Mouse (Mus musculus) embryo, embryonic 11.5 days (tissue): ENCODE results near the gene Commd2.

Source experiments
- DNase-seq: peaks from one replicate; pipeline ENCODE4 v3.0.0-alpha.2; 2012; ENCODE audit warnings: low read depth, low spot score

Commd2 gene

GRCm38 (mm10) chr3:57651231-57651864 lies at the start of gene Commd2:
Gene Commd2, minus strand, starts transcription at chr3:57651715.
- peak; percentile 80 for DNase-seq

DNA sequence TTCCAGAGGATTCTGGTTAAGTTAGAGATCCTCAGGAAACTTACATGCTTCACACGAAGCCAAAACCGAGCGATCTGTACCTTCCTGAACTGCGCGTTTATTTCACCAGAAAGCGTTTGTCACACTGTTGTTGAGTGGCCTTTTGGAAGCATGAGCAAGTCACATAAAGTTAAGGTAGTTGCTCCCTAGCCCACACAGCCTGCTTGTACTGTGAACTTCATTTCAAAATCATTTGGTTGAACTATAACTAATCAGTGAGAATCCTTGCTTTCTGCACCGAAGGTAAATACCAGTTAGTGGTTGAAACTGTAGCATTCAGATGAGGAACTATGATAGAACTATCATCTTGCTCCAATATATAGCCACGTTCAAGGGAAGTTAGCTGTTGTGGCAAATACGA lies 45.3 kb upstream of the Commd2 start:
- no peak for DNase-seq

GRCm38 (mm10) chr3:57696249-57696648 lies 44.7 kb upstream of the Commd2 start:
- DNase-seq, result no peak

- DNase-seq, result no peak
Observed at GRCm38 (mm10) chr3:57692719-57693118, 41.2 kb upstream of the Commd2 start, which contains the start of gene Ankub1. Gene Ankub1, minus strand, starts transcription at chr3:57692799.

DNA sequence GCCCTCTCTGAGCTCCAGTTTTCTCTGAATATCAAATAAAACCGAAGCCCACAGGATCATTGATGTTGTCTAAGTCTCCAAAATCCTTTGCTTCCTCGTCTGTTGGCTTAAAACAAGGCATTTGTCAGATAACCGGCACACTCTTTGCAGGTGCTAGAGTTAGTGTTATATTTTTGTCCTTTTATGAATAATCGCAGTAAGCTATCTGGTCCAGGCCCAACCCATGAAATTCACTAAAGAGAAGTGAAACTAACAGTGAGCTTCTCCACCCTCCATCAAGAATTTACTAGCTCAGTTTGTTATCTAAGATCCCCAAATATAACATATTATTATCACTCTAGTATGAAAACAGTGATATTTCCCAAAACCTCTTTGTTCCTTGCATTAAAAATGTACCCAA lies 40.3 kb upstream of the Commd2 start:
- DNase-seq, result no peak

DNA sequence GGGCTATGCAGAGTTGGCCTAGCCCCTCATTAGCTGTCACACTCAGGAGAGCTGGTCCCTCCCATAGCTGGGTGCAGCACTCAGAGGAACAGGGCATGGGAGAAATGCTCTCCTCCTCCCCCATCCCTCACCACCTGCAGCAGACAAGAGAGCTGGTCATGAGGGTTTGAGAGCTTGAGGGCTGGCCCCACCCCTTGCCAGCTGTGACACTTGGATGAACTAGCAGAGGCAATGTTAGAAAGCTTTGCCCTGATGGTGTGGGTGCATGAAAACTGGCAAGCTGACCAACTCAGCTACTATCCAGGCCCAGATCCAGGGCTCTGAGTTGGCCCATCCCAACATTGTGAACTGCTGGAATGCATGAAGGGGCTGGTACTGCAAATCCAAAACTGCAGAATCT lies 26.3 kb upstream of the Commd2 start:
- no peak for DNase-seq

GRCm38 (mm10) chr3:57674075-57674474 lies 22.6 kb upstream of the Commd2 start:
- DNase-seq, result no peak

GRCm38 (mm10) chr3:57673586-57673985 lies 22.1 kb upstream of the Commd2 start:
- DNase-seq, result no peak

DNA sequence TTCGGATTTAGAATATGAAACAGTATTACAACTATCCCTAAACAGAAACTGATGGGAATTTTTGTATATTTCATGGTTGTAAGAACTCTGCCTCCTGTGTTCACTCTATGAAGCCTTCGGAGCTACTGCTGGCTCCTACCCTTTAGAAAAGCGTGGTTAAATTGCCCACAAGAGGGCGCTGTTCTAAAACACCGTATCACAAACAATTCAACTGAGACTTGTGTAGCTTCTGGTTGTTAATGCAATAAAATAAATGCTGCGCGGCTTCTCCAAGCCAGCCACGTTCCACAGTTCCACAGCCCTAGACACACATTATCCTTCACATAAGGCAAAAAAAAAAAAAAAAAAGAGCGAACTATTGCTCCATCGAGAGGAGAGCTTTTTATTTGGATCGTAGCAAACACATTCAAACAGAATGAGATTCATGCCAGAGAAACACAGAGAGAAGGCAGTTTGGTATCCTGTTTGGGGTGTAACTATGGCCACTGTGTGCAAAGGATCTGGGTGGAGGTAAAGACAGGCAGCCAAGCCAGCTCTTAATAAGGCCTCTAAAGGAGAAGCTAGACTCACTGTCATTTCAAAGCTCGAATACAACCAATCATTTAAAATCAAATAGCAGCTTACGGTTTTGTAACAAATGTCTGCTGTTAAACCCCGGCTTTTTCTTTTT lies 15.7 kb upstream of the Commd2 start:
- DNase-seq, result peak; percentile 68

- no peak for DNase-seq
Observed at GRCm38 (mm10) chr3:57665880-57666279, 14.4 kb upstream of the Commd2 start.

- no peak for DNase-seq
Observed at GRCm38 (mm10) chr3:57664682-57665081, 13.2 kb upstream of the Commd2 start.

GRCm38 (mm10) chr3:57663731-57664130 lies 12.2 kb upstream of the Commd2 start:
- DNase-seq, result peak; percentile 58

DNA sequence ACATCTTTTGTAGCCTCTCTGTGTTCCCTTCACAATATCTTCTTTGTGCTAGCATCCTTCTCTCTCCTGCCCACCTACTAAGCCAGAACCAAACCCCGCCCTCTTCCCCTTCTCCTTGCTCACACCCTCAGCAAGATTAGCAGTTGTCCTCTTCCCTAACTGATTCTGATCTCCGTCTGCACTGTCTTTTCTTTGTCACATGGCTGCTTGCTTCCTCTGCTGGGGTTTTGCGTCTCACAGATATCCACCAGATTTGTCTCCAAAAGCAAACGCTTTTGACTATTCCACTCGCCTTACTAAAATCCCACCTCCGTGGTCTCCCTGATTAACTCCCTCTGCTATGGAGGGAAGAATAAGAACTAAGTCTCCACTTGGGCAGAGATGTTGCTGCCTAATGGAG lies 7.1 kb upstream of the Commd2 start:
- DNase-seq, result no peak

DNA sequence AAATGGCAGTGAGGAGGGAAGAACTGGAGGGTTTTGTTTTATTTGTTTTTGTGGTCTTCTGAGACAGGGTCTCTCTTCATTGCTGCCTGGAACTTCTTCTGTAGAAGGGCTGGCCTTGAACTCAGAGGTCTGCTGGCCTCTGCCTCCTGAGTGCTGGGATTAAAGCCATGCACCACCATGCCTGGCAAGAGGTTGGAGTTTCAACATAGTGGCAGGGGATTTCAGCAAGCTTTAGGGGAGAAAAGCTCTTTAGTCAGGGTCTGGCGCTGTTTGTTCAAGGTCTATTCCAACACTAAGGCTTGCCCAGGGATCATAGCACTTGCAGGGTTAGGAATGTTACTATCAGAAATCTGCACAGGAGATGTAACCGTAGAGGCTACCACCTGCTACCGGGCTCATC lies 2.1 kb upstream of the Commd2 start:
- DNase-seq, result no peak

DNA sequence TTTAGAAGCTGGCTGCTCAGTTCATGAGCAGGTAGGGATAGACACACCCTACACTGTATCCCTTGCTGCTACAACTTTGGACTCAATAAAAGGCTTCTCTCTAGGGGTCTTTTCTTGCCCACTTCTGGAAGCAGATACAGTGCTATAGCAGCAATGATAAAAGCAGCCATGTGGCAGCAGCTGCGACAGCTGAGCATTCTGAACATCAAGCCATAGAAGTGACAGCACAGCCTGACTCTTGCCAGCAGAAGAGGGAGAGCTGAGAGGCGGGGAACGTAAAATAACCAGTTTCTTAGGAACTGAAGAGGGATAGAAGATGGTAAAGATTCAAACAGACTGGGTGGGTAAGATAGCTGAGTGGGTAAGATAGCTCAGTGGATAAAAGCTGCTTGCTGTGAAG lies 970 bp upstream of the Commd2 start:
- no peak for DNase-seq

DNA sequence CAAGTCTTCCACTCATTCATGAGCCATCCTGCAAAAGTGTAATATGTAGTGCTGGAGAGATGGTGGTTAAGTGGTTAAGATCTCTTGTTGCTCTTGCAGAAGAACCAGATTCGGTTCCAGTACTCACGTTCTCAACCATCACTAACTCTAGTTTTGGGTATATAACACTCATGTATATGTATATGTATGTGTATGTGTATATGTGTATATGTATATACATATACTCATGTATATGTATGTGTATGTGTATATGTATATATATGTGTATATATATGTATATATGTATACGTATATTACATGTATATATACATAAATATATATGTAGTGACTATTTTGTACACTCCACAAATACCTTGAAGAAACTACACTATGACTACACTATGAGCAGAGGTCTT lies 347 bp upstream of the Commd2 start:
- no peak for DNase-seq

DNA sequence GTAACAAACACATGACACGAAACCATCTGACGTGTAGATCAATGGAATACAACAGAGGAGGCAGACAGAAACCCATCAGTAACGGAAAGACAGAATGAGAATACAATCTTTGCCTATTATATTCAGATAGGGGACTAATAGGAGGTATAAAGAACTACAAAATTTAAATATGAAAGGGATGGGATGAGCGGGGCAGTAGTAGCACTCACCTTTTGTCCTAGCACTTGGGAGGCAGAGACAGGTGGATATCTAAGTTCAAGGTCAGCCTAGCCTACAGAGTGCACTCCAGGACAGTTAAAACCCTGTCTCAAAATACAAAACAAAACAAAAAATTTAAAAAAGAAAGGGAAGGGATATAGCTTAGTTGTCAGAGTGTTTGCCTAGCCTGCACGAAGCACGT lies 8.3 kb downstream of the Commd2 start:
- DNase-seq, result no peak

DNA sequence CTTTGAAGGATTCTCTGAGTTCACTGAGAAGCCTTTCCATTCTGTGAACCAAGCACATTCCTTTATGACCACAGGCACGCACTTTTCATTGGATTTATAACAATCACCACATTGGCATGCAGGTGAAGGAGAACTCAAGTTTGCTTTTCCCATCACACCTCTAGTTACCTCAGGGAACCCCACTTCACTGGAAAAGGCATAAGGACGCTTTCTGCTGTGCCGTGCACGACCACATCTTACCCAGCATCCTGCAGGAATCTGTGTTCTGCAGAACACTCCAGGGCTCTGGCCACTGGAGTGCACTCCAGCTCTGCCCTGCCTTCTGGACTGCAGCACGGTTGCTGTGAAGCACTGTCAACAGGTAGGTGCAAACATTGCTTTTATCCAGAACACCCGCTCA lies 13.9 kb downstream of the Commd2 start:
- DNase-seq, result no peak

DNA sequence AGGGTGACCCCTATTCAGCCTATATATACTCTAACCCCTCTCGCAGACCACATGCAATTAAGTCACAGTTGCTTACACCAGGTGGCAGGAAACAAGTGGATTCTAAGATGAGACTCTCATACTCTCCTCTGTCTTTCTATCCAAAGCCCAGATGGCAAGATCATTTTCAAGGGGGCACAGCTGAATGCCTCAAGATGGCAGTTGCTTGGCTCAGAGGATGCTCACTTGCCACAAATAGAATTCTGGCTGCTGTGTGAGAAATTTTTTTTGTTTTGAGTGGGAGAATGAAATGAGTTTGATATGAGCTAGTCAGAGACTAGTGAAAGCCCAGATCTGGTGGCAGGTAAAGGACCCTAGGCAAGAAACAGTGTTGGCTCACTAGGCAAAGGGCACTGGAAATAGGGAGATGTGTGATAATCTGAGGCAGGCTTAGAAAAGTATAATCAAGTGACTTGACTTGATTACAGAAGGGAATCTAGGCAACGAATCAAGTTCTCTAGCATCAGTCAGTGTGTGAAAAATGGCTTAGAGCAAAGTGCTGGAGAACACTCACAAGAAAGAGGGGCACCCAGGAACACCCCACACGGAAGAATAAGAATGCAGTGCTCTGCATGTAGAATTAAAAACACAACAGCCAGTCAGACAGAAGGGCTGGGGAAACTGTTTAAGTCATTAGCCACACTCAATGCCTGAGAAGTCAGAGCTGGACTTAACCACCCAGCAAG lies 16.6 kb downstream of the Commd2 start:
- DNase-seq, result no peak

DNA sequence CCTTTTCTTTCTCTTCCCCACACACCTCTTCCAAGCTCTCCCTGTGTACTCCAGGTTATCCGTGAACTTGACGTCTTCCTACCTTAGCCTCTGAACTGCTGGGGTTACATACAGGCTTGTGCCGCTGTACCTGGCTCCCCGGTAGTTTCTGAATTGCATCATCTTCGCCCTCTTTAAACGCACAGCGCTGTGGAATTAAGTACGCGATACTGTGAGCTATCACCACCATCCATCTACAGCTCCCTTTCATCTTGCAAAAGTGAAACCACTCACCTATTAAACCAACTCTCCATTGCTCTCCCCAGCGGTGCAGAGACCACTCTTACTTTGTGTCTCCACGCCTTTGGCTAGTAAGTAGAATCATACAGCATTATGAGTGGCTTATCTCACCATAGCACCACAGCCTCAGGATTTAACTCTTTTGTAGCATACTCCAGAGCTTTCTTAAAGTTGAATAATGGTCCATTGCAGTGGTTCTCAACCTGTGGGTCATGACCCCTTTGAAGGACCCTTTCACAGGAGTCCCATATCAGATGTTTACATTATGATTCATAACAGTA lies 24.5 kb downstream of the Commd2 start:
- no peak for DNase-seq

DNA sequence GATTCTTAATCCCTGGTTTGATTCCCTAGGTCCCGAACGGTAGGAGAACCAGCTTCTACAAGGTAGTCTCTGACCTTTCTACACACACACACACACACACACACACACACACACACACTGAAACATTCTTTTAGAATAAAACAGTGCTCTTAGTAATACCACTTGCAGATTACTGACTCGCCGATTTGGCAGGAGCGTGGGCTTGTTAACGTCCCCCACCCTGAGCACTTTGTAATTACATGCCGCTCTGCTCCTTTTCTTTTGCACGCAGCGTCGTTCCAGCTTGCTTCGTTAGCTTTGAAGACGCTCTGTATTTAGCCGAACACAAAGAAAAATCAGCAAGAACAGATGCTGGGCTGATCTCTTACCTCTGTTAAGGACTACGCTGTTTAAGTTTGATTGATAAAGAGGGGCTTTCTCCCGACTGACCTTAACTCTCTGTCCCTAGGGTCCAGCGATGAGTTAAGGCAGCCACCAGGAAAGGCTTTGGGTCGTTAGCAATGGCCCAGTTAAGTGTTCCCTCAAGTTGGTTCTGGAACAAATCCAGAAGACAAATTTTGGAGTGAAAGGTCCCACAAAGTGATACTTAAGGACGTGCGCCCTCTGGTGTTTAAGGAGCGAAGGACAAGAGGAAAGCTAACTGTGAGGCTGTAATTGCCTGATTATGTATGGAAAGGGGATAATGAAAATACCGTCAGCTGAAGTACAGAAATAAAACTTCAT lies 26.1 kb downstream of the Commd2 start:
- DNase-seq, result peak; percentile 77

DNA sequence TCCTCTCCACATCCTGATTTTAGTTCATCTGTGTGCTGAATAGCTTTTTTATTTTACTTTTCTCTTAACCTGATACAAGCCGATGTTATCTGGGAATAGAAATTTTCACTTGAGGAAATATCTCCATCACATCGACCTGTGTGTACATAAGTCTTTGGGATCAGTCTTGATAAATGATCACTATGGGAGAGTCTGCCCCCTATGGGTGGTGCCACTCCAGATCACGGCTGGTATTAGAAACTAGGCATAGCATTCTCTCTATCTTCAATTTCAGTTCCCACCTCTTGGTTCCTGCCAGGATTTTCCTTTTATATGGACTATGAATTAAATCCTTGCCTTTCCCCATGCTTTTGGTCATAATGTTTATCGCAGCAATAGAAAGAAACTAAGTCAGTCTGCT lies 31.8 kb downstream of the Commd2 start:
- DNase-seq, result no peak
